Mouse (Mus musculus): ENCODE measurements around the gene Isg20. TPM values are rescaled to one million over a fixed set of nuclear protein-coding genes. Genes with fewer than 3 reads are reported as not detected.

The Isg20 gene
- polyA plus RNA-seq, 2 experiments, result 47.2 to 72.1 TPM

DNA sequence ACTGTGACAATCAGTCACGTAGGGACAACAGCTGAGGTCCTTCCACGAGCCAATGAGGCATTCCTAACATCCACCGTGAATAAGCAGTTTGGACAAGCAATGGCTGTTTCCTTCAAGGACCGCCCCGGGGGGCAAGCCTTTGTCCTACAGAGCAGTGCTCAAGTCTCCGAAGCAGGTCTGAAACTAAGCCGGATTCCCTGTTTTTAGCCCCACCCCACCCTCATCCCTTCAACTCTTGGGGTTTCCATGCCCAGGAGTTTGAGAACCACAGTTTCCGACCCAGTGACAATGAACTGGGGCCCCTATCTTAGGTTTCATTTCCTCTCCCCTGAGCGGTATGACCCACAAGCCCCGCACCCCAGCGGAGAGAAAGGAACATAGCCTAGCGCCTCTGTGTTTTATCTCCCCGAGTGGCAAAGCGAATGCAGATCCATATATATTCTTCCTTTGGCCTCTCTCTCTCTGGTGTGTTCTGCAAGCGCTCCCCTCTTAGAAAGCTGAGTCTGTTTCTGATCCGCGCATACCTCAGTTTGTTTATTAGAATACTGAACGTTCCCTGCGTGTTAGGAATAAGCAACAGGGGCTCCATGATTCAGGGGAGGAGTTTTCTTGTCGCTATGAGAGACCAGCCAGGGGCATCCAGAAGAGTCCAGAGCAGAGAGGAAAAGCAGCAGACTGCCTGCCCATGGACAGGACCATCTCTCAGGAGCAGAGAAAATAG, 811 bp upstream of the Isg20 start:
- Histone ChIP-seq H3K27ac (peak overlapping the region; percentile 53), H3K4me2 (ENCODE audit: low read depth) (peak overlapping the region; percentile 77), H3K27me3 (ENCODE audit: control insufficient read depth, insufficient read depth, low read length) (no peaks in the 10 kb centered on the region), H3K9ac (replicated peaks) (peak overlapping the region; percentile 63), H3K4me1 (replicated peaks; ENCODE audit: control insufficient read depth in 2 of 2, insufficient read depth in 2 of 2, low read length in 1 of 2) (peaks cover 21 to 32% of the 10 kb centered on the region in 2 experiments), H3K36me3 (replicated peaks; ENCODE audit: control insufficient read depth, insufficient read depth, low read depth) (no peaks in the 10 kb centered on the region; the same call in 1 of the 2 replicates), H3K4me3 (ENCODE audit: insufficient read depth in 1 of 2, low read depth in 2 of 2, low read length in 2 of 2) (peak overlapping the region; percentile 37 to 58), H3K9me3 (ENCODE audit: control insufficient read depth, low read length) (no peaks in the 10 kb centered on the region)
- DNase-seq (ENCODE audit: low read depth in 3 of 3, low spot score in 3 of 3) (no peak), ATAC-seq (ENCODE audit: insufficient read depth) (no peak)
- no peak for TF ChIP-seq CTCF (IDR thresholded peaks at IDR 0.05; ENCODE audit: low read depth)
- TF ChIP-seq EP300 (IDR thresholded peaks at IDR 0.05; ENCODE audit: low read depth), result no peak
- 5% methylated on average over 19 of the region's 20 CpGs for whole genome bisulfite sequencing (ENCODE audit: insufficient replicate concordance)

DNA sequence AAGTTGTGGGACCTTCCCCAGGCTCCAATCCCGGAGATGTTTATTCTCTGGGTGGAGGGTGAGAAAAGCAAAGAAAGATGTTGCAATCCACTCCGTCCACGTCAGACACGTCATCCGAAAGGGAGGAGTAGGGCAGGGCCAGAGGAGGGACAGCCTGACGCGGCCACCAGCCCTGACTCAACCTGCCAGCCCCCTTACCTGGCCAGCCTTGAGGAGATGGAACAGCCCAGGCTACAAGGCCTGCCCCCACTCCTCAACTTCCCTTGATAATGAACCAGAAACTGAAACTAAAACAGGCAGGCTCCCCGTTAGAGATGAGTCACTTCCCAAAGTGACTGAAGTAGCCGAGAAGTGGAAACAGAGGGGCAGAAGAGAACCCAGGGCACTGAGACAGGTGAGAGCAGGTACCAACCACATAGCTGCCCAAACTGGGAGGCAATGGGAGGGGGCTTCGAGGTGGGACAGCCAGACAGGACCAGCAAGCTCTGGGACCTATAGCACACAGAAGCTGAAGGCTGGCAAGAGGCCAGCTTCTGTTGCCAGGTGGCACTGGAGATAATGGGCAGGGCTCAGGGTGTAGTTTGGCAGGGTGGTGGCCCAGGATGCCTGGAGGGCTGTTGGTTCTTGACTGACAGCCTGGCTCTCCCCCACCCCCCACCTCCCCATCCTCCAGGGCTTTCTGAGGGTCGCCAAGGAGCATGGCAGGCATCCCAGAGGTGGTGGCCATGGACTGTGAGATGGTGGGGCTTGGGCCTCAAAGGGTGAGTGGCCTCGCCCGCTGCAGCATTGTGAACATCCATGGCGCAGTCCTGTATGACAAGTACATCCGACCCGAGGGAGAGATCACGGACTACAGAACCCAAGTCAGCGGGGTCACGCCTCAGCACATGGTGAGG, 673 bp downstream of the Isg20 start:
- Histone ChIP-seq H3K9ac (replicated peaks) (peak overlapping the region; percentile 63), H3K27ac (peak overlapping the region; percentile 53), H3K27me3 (ENCODE audit: control insufficient read depth, insufficient read depth, low read length) (no peaks in the 10 kb centered on the region), H3K9me3 (ENCODE audit: control insufficient read depth, low read length) (no peaks in the 10 kb centered on the region), H3K4me3 (ENCODE audit: insufficient read depth in 1 of 2, low read depth in 2 of 2, low read length in 2 of 2) (peak overlapping the region; percentile 58 to 61), H3K36me3 (replicated peaks; ENCODE audit: control insufficient read depth, insufficient read depth, low read depth) (no peaks in the 10 kb centered on the region; the same call in 1 of the 2 replicates), H3K4me1 (replicated peaks; ENCODE audit: control insufficient read depth in 2 of 2, insufficient read depth in 2 of 2, low read length in 1 of 2) (peaks cover 21 to 32% of the 10 kb centered on the region in 2 experiments), H3K4me2 (ENCODE audit: low read depth) (peak overlapping the region; percentile 77)
- TF ChIP-seq CTCF (IDR thresholded peaks at IDR 0.05; ENCODE audit: low read depth), result no peak
- peak; percentile 83 for TF ChIP-seq EP300 (IDR thresholded peaks at IDR 0.05; ENCODE audit: low read depth)
- WGBS (ENCODE audit: insufficient replicate concordance), result 29% methylated on average over 19 of the region's 19 CpGs
- peak; percentile 86 to 90 (median 87) for DNase-seq (ENCODE audit: low read depth in 3 of 3, low spot score in 3 of 3)
- ATAC-seq (ENCODE audit: insufficient read depth), result peak; percentile 96

DNA sequence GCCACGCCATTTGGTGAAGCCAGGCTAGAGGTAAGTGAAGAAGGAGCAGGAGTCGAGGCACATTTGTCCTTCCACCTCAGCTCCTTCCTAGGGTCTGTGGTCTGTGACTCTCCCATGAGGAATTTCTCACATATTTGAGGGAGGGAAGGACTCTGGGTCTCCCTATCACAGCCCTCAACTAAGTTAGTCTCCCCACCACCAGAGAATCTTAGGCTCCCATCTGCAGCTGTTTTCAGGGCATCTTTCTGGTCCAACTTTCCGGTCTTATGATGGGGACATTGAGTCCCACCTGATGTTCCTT, 1.3 kb downstream of the Isg20 start:
- Histone ChIP-seq H3K9ac (replicated peaks) (peak overlapping the region; percentile 63), H3K4me2 (ENCODE audit: low read depth) (peak overlapping the region; percentile 77), H3K4me3 (ENCODE audit: insufficient read depth in 1 of 2, low read depth in 2 of 2, low read length in 2 of 2) (peak overlapping the region; percentile 58 to 61), H3K27ac (peak overlapping the region; percentile 53), H3K36me3 (replicated peaks; ENCODE audit: control insufficient read depth, insufficient read depth, low read depth) (no peaks in the 10 kb centered on the region; the same call in 1 of the 2 replicates), H3K27me3 (ENCODE audit: control insufficient read depth, insufficient read depth, low read length) (no peaks in the 10 kb centered on the region), H3K4me1 (replicated peaks; ENCODE audit: control insufficient read depth in 2 of 2, insufficient read depth in 2 of 2, low read length in 1 of 2) (peaks cover 21 to 32% of the 10 kb centered on the region in 2 experiments), H3K9me3 (ENCODE audit: control insufficient read depth, low read length) (no peaks in the 10 kb centered on the region)
- WGBS (ENCODE audit: insufficient replicate concordance), result 67% methylated on average over 3 of the region's 3 CpGs
- ATAC-seq (ENCODE audit: insufficient read depth) (no peak), DNase-seq (ENCODE audit: low read depth in 3 of 3, low spot score in 3 of 3) (no peak)
- TF ChIP-seq EP300 (IDR thresholded peaks at IDR 0.05; ENCODE audit: low read depth) (no peak), CTCF (IDR thresholded peaks at IDR 0.05; ENCODE audit: low read depth) (no peak)

DNA sequence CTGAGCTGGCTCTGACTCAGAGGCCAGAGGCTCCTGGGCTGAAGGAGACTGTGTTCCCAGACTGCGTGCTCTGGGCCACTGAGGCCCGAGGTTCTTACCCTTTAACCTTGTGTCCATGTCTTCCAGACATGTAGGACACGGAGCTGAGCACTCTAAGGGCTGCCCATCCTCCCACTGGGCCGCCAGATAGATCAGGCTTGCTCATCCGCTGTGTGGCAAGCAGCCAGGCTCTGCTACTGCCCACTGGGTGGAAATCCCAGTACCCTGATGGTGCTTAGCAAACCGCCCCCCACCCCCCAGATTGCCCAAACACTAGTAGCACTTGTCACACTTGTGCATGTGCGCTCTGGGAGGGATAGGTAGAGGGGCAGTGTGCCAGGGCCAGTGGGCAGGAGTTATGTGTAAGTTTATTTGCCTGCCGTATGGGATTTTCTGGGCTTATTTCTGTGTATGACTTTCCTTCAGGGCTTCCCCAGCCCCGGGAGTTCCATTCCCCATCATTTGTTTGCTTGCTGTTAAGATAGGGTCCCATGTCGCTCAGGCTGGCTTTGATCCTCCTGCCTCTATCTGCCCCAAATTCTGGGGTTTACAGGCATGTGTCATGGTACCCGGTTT, 1.8 kb downstream of the Isg20 start:
- WGBS (ENCODE audit: insufficient replicate concordance), result 74% methylated on average over 11 of the region's 11 CpGs
- H3K9ac ChIP-seq (replicated peaks), result peak overlapping the region; percentile 63
- peak overlapping the region; percentile 58 to 61 for H3K4me3 ChIP-seq (ENCODE audit: insufficient read depth in 1 of 2, low read depth in 2 of 2, low read length in 2 of 2)
- H3K27ac ChIP-seq, result peak overlapping the region; percentile 53
- peaks cover 21 to 32% of the 10 kb centered on the region in 2 experiments for H3K4me1 ChIP-seq (replicated peaks; ENCODE audit: control insufficient read depth in 2 of 2, insufficient read depth in 2 of 2, low read length in 1 of 2)
- H3K36me3 ChIP-seq (replicated peaks; ENCODE audit: control insufficient read depth, insufficient read depth, low read depth), result no peaks in the 10 kb centered on the region; the same call in 1 of the 2 replicates
- no peak for ATAC-seq (ENCODE audit: insufficient read depth)
- peak overlapping the region; percentile 77 for H3K4me2 ChIP-seq (ENCODE audit: low read depth)
- no peaks in the 10 kb centered on the region for H3K27me3 ChIP-seq (ENCODE audit: control insufficient read depth, insufficient read depth, low read length)
- TF ChIP-seq CTCF (IDR thresholded peaks at IDR 0.05; ENCODE audit: low read depth) (no peak), EP300 (IDR thresholded peaks at IDR 0.05; ENCODE audit: low read depth) (no peak)
- H3K9me3 ChIP-seq (ENCODE audit: control insufficient read depth, low read length), result no peaks in the 10 kb centered on the region
- DNase-seq (ENCODE audit: low read depth in 3 of 3, low spot score in 3 of 3), result no peak
